Mouse (Mus musculus) mouse embryonic stem cell (cell line): ENCODE data around the gene Nipsnap1.

Experiments used
- in situ Hi-C, 2 experiments: fragments of 300-500 bp; cut with MboI; formaldehyde crosslinking; loops; 1 replicate in 1 of 2; 3 replicates in 1 of 2; pipeline ENCODE4 v1.14.3; 2019 to 2020; ENCODE audit warnings: low sequenced_read_pairs in 2 of 2, low pct_unique_long_range_greater_than_20kb in 1 of 2, mixed read lengths in 1 of 2; ENCODE audit not compliant: unreplicated experiment in 1 of 2

Nipsnap1 gene

DNA sequence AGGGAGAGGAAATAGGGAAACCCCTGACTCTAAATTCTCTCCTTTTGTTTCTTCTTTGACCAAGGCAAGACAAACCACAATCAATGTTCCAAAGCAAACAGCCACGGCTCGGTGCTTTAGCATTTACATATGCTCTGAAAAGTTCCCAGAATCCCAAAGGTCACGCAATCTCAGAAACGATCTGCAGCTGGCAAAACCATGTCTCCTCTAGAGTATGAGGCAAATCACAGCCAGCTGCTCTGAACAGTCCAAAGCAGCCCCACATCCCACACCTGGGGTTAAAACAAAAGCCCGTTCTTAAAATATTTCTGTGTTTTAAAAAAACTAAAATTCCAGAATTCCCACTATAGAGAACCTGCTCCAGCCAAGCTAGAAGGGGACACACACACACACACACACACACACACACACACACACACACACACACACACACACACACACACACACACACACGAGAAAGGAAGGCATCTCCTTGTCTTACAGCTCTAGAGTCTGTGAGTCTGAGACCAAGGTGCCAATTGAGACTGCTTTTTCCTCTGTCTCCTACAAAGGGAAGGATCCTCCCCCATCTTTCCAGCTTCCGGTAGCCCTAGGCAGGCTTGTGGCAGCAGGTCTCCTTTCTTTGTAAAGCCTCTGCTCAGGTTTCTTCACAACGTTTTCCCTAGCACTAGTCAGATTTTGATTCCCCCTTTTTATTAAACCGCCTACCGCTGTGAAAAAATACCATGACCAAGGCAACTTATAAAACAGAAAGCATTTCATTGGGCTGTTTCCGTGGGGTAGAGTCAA, 11.7 kb upstream of the Nipsnap1 start:
- in situ Hi-C loops, result no loop called here

DNA sequence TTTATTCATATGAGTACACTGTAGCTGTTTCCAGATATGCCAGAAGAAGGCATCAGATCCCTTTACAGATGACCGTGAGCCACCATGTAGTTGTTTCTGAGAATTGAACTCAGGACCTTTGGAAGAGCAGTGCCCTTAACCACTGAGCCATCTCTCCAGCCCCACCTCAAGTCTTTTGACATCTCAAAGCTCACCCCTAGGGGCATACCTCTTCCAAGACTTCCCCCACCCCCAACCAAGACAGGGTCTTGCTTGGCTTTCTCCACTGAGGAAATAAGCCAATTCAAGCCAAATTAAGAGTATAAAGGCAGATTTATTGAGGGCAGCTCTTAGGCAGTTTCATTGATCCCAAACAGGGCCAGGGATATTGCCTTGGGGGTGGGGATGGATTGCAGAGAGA, 11.0 kb upstream of the Nipsnap1 start:
- in situ Hi-C loops, result no loop called here

DNA sequence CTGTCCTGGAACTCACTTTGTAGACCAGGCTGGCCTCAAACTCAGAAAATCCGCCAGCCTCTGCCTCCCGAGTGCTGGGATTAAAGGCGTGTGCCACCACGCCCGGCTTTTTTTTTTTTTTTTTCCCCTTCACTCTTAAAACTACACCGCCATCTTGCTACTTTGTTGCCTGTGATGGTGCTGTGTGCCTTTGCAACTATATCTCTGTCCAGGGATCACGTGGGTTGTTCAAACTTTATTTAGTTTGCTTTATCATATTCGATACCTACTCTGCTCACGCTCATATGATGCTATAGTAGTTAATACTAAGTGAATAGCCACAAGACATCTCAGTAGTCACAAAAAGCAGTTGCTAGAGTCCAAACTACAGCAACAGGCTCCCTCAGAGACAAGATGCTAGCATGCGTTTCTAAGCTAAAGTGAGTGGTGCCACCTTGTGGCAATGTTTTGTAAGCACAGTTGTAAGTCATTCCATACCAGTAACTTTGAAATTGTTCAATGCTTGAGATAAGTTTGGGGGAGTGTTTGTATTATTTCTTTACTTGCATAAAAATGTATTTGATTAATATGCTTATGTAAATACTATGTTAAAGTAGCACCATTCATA, 8.0 kb upstream of the Nipsnap1 start:
- in situ Hi-C loops, result no loop called here

DNA sequence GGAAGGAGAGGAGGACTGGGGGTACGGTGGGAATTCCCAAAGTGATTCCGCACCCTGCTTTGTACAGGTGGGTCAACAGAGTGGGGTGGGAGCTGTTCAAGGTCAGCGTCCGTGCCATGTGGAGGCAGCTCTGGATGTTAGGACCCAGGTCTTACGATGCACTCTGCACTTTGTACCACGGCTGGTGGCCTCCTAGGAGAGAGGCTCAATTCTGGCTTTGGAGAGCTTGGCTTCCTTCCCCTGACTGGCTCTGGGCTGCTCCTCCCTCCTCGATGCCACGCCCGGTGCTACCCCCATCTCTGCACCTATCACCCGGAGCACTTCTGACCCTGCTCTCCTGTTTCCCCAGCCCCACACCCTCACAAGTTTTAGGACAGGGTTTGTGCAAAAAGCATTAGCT, 800 bp downstream of the Nipsnap1 start:
- in situ Hi-C loops, result no loop called here

DNA sequence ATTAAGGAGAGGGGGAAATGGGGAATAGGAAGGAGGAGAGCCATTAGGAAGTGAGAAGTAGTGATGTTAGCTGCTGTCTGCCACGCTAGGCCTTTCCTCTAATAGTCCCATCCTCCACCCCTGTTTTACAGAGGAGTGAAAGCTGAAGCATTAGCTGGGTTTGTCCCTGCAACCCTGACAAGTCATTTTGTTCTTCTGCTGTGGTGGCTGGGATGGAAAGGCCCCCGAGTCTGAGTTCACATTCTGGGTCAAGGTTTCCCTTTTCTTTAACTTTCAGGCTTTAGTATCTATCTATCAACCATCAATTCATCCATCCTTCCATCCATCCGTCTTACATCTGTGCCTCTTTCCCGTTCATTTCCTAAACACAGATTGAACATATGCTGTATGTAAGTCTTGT, 7.3 kb downstream of the Nipsnap1 start:
- in situ Hi-C loops, result no loop called here

DNA sequence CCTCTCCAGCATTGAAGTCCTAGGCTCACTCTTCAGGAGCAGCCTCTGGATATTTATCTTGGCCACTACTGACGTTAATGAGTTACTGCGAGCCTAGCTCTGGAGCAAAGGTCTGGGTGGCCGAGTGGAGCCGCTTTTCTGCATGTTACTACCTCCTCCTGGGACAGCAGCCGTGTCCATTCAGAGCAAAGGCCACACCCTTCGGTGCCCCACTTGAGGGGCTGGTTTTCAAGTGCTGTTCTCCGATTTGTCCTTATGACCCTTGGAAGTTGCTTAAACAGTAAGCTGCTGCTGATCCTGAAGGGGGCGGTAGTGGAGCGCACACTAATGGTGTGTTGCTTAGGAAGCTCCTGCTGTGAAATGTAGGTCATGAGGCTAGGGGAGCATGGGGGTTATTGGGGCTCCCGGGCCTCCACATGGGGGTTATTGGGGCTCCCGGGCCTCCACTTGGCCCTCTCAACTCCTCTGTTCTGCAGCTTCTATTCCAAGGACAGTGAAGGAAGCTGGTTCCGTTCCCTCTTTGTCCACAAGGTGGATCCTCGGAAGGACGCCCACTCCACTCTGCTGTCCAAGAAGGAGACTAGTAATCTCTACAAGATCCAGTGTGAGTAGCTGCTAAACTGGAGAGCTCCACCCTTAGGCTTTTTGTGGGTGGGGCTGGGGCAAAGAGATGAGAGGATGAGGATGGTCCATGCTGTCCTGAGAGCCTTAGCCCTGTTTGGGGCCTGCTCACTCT, 9.3 kb downstream of the Nipsnap1 start:
- in situ Hi-C loops, result no loop called here

DNA sequence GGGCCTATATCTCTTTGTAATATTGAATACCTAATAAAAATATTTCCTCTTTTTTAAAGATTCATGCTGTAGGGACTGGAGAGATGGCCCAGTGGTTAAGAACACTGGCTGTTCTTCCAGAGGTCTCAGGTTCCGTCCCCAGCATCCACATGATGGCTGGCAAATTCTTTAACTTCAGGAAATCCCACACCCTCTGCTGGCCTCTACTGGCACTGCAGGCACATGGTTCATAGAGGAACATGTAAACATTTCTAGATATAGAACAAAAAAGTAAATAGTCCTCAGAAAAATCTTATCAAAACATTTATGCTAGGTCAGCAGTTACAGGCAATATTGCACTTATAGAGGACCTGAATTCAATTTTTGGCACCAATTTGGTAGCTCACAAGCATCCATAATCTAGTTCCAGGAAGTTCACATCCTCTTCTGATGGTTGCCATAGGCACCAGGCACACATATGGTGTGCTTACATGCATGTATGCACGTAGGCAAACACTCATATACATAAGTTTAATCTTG, 11.7 kb downstream of the Nipsnap1 start:
- in situ Hi-C loops, result no loop called here

DNA sequence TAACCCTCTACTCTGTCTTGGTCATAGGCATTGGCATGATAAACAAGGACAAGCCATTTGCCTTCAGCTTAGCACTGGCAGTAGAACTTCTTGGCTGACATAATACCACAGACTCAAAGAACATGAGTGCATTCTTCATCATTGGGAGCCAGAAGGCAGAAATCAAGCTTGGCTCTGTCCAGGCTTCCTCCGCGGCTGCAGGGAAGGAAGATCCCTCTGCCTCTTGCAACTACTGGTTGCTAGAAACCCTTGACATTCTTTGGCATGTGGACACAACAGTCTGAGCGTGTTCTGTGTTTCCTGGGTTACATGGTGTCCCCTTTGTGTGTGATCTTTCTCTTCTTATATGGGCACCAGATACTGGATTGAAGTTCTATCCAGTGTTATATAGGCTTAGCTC, 13.2 kb downstream of the Nipsnap1 start:
- in situ Hi-C loops, result no loop called here

DNA sequence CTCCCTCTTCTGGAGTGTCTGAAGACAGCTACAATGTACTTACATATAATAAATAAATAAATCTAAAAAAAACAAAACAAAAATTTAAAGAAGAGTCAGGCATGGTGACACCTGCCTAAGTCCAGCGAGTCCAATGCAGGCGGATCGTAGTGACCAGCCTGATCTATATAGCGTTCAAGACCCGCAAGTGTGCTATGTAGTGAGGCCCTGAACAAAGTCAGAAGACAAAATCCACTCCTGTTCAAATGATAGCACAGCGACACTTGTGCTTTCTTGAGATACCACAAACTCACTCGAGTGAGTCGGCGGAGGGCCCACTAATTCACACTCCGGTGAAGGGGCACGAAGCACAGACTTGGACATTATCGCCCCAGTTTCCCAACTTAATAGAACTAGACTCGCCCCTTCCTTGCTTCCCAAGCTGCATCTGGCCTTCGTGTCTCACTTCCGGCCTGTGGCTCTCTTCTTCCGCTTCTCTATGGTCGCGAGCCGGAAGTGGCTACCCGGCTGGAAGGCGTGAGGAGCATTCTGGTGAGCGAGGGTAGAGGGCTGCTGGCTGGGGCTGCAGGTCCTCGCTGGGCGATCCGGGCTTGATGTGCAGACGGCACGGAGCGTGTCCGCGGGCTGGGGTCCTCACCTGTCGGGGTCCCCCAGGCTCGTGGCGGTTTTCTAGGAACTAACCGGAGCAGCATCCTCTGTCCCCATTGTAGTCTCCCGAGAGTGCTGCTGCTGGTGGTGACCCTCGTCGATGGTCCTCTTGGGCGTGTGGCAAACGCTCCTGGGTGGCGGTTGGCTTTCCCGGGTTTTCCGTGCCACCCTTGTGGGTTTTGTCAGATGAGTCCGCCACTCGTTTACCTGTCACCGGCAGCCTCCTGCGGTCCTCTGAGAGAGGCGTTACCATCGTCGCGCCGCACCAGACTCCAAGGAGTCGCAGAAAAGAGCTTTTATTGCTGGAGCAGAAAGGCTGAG, 21.4 kb downstream of the Nipsnap1 start, which contains the start of gene Thoc5:
Gene Thoc5, plus strand, starts transcription at position 473 of the 969 bp plus-strand sequence.
- in situ Hi-C loops, result no loop called here

DNA sequence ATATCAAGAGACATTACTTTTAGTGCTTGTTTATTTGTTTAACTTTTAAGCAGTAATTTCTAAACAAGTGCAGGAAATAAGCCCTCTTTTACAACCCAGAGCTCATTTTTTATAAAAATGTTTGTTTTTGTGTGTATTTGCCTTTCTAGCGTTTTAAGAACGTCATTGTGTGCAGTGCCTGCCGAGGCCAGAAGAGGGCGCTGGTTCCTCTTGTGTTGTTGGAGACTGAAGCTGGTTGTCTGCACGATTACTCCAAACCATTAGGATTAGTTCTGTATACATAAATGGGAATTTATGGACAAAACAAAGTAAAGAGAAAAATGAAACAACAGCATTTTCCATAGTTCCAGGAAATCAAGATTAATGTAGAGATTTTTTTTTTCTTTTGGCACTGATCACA, 26.7 kb downstream of the Nipsnap1 start:
- in situ Hi-C loops, result no loop called here

DNA sequence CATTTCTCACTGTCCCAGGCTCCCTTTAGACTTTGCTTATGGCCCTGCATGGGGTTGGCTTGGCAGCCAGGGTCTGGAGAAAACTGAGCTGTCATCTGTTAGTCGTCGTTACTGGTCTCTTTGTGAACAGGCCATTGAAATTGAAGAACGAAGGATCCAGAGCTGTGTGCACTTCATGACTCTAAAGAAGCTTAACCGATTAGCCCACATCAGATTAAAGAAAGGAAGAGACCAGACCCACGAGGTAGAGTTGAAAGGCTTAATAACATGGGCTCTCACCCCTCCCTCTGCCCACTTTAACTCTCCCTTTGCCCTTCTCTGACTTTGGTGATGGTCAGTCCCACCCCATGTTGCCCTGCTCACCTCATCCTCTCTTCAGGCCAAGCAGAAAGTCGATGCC, 28.2 kb downstream of the Nipsnap1 start:
- in situ Hi-C loops, result no loop called here

DNA sequence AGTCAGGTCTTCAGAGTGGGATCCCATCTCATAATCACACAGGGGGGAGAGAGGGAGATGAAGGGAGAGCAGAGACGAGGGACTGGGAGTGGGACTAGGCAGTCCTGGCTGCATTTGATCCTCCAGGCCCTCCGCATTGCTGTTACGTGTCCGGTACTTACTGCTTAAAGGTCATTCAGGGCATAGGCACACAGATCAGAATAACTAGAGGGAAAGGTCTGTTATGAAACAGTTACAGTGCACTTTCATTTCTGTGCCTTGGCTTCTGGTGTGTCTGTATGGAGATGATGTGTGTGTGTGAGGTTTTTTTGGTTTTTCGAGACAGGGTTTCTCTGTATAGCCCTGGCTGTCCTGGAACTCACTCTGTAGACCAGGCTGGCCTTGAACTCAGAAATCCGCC, 32.5 kb downstream of the Nipsnap1 start:
- in situ Hi-C loops, result no loop called here

DNA sequence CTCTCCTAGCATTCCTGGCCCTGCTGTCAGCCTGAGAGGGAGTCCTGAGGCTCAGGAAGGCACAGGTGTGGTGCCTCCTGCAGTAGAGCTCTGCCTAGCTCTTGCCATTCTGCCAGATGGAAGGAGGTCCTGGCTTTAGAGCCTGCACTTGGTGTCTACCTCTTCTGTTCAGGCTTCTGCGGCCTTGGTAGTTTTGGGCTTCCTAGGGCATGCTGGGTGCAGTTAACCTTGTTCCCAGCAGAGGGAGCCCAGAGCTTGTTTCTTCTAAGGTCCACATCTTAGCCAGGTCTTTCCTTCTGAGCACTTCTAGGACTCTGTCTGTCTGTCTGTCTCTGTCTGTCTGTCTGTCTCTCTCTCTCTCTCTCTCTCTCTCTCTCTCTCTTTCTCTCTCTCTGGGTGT, 42.3 kb downstream of the Nipsnap1 start:
- in situ Hi-C loops, result loop anchor here in 1 of 2 experiments (5.0 kb wide), 1 partner anchor 46 kb away; no protein-coding TSS in a partner anchor

DNA sequence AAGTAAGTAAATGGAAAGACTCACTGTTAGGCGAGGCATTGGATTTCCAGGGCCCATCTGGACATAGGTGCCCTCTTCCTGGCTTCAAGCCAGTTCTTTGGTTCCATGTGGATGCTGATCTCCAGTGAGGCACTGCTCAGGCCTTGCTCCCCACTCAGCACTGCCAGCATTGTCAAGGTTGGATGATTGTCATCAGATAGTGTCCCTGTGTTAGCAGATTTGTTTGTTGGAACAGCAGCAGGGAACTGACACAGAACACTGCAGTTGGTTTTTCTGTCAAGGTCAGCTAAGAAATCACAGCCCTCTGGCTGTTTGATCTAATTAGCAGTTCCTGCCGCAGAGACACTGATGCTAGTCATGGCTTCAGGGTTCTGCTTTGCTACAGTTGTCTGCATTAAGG, 47.5 kb downstream of the Nipsnap1 start:
- in situ Hi-C loops, result no loop called here

DNA sequence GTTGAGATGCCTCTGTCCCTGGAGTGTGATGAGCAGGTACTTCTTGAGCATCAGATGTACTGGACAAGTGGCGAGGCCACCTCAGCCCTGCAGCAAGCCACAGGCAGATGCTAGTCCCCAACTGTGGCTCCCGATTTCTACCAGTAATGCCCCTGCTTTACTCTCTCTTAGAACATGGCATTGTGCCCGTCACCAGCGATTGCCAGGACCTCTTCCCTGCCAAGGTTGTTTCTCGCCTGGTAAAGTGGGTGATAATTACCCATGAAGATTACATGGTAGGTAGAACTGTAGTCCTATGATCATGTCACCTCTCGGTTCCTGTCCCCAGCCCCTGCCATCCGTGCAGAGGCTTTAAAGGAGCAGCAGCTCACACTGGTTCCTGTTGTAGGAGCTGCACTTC, 48.0 kb downstream of the Nipsnap1 start:
- in situ Hi-C loops, result no loop called here

DNA sequence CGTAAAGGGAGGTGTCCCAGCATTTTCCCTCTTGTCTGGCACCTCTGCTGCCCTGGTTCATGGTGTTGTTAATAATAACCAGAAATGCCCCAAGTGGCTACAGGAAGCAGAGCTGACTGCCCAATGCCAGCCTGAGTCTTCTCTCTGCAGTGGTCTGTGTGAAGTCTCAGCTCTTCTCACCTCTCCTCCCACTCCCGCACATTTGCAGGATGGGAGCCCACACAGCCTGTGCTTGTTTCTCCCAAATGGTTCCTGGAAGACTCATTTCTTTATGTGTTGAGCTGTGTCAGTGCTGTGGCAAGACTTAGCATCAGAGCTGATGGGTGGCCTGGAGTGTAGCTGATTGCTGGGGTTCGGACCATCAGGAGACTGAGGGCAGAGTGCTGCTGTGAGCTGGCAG, 53.5 kb downstream of the Nipsnap1 start:
- in situ Hi-C loops, result no loop called here

DNA sequence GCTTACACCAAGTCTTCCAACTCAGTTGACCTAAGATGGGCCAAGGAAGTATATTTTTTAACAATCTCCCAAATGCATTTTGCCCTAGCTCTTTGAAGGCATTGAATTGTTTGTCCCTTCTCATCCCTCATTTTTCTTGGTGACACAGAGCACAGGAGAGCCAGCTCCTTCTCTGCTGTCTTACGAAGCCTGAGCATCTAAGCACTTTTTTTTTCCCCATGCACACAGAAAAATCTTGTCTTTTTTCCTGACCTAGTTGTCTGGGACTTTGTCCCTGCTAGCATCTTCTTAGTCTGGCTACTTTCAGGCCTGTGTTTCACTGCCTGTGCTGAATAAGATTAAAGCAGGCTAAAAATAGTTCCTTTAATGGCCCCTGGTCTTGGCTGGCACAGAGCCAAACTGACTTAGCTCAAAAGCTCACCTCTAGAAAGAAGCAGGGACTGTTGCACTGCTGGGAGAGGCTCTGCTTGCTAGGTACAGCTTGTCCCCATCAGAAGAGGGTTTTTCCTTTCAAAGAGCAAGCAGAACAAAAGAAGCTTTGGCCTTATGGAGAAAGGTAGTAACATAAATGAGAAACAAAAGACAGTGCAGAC, 57.4 kb downstream of the Nipsnap1 start:
- in situ Hi-C loops, result no loop called here

DNA sequence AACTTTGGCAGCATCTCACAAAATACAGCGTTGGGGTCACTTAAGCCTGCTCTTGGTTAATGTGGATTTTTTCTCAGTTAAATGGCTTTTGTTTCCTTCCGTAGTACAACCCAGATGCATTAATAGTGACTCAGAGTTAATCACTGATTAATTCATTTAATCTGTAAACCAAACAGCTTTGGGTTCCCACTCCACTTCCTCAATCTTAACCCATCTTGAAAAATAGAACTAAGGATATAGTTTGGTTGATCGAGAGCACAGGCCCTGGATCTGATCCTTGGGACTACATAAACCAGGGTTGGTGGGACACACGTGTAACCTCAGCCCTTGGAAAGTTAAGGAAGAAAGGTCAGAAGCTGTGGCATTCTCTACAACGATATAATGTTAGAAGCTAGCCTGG, 62.5 kb downstream of the Nipsnap1 start:
- in situ Hi-C loops, result no loop called here
